Mouse (Mus musculus): Measurements from ENCODE around the gene Hoxd12. TPM values are rescaled to one million over a fixed set of nuclear protein-coding genes. Genes with fewer than 3 reads are reported as not detected.

Hoxd12 gene
- polyA plus RNA-seq, 1 experiment from 2014 or later: not detected

DNA sequence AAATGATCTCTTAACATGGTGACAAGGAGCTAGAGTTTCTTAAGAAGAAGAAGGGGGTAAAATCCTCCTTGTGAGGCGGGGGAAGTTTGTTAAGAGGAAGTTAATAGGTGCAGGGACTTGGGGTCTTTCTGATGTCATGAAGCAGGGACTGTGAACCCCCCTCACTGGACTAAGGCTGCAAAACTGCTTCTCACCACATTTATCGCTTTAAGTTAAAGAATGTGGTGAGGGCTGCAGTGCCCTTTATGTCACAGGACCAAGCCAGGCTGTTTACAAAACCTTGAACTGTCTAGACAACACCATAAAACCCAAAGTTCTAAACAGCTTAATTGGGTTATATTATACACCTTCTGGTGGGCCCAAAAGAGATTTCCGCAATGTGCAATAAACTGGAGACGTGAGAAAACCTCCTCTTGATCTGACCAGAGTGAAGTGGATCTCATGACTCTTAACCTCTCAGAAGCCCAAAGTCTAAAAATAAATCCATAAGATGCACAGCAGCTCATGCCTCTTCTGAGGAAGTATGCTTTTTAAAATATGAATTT lies 10.3 kb downstream of the Hoxd12 start:
- Histone ChIP-seq H3K27me3 (replicated peaks; ENCODE audit: control insufficient read depth, insufficient read depth, low read length) (peaks cover 76% of the 10 kb centered on the region), H3K9ac (ENCODE audit: low read depth, low read length) (no peak overlapping the region), H3K36me3 (ENCODE audit: control insufficient read depth, insufficient read depth, low read length) (no peaks in the 10 kb centered on the region), H3K9me3 (ENCODE audit: control insufficient read depth, low read length) (no peaks in the 10 kb centered on the region; the same call in 1 of the 2 replicates), H3K4me2 (ENCODE audit: low read length) (no peak overlapping the region), H3K4me1 (ENCODE audit: control insufficient read depth, insufficient read depth, low read depth, low read length) (peaks cover 12% of the 10 kb centered on the region; the same call in 1 of the 2 replicates), H3K27ac (ENCODE audit: low read depth, low read length) (no peak overlapping the region), H3K4me3 (ENCODE audit: low read length) (no peak overlapping the region)
- WGBS: 13% methylated on average over 4 of the region's 4 CpGs
- no peak for ATAC-seq

- no peak for ATAC-seq
- Histone ChIP-seq H3K4me3 (ENCODE audit: low read length) (no peak overlapping the region), H3K27ac (ENCODE audit: low read depth, low read length) (no peak overlapping the region), H3K36me3 (ENCODE audit: control insufficient read depth, insufficient read depth, low read length) (no peaks in the 10 kb centered on the region), H3K9me3 (ENCODE audit: control insufficient read depth, low read length) (peaks cover 2% of the 10 kb centered on the region; the same call in 1 of the 2 replicates), H3K27me3 (replicated peaks; ENCODE audit: control insufficient read depth, insufficient read depth, low read length) (peaks cover 68% of the 10 kb centered on the region), H3K4me1 (ENCODE audit: control insufficient read depth, insufficient read depth, low read depth, low read length) (peaks cover 12% of the 10 kb centered on the region; the same call in 1 of the 2 replicates), H3K9ac (ENCODE audit: low read depth, low read length) (no peak overlapping the region), H3K4me2 (ENCODE audit: low read length) (no peak overlapping the region)
- 5% methylated on average over 17 of the region's 17 CpGs for WGBS
Measured at GRCm38 (mm10) chr2:74686301-74686987, 11.6 kb downstream of the Hoxd12 start.

DNA sequence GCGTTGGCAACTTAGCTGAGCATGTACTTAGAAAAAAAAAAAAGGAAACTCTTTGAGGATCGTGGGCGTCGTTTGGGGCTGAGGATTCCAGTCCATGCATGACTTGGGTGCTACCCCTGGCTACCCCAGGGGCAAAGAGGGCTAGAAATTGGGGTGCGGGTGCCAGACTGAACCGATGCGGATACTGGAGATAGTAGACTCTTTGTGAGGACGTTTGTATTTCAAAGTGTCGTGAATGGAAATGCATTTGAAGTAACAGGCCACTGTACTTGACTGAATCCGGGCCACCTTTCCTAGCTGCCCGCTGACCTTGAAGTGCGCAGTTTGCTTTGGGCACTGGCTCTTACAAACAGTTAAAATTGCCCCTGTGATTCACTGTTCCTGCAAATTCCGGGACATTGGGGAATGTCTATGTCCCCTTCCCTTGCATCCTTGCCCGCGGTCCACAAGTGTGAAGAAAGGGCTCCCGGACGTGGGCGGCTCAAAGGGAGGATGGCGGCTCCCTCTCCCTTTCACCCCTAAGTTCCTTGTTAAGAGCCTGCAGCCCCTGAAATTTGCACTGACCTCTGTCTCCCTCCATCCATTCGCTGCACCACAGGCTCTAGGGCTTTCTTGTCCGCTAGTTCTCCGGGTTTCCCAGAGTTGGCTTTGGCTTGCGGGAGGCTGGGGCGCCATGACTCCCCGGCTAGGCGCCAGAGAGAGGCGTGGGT lies 12.3 kb downstream of the Hoxd12 start:
- H3K36me3 ChIP-seq (ENCODE audit: control insufficient read depth, insufficient read depth, low read length): no peaks in the 10 kb centered on the region
- H3K4me3 ChIP-seq (ENCODE audit: low read length): no peak overlapping the region
- H3K4me2 ChIP-seq (ENCODE audit: low read length): no peak overlapping the region
- H3K27ac ChIP-seq (ENCODE audit: low read depth, low read length): no peak overlapping the region
- H3K9me3 ChIP-seq (ENCODE audit: control insufficient read depth, low read length): peaks cover 3% of the 10 kb centered on the region; the same call in 1 of the 2 replicates
- H3K4me1 ChIP-seq (ENCODE audit: control insufficient read depth, insufficient read depth, low read depth, low read length): peaks cover 8% of the 10 kb centered on the region; the same call in 1 of the 2 replicates
- 2% methylated on average over 26 of the region's 27 CpGs for whole genome bisulfite sequencing
- no peak for ATAC-seq
- H3K9ac ChIP-seq (ENCODE audit: low read depth, low read length): no peak overlapping the region
- peaks cover 67% of the 10 kb centered on the region for H3K27me3 ChIP-seq (replicated peaks; ENCODE audit: control insufficient read depth, insufficient read depth, low read length)

DNA sequence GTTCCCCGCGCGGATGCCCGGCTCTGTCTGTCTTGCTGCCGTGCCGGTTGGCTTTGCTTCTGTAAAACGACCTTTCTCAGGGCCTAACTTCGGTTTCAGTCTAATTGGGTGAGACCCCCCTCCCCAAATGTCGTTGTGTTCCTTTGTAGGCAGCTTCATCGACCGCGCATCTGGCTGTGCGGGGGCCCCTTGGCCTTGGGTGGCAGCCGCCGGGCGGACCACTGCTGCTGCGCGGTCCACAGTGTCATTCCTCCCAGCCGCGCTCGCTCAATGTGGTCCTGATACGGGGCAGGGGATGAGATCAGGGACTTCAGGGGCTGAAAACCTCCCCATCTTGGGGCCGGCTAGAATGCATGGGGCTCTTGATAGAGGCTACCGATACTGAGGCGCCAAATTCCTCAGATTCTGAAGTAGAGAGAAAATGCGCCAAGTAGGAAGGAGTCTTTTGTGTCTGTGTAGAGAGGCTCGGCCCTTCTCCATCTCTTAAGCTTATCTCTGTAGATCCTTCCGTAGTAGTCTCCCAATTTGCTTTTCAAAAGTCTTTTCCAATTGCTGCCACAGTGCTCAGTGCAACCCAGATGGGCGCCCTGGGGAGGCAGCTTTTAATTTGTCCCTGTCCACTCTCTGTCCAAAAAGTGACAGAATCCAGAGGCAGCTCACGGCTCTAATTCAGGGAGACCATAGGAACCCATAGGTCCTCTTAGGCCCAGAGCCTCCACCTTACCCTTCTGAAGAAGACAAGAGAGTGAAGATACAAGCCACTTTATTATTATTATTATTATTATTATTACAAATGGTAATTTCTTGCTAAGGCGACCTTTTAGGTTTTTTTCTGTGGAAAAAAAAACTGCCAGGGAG lies 13.1 kb downstream of the Hoxd12 start:
- H3K4me1 ChIP-seq (ENCODE audit: control insufficient read depth, insufficient read depth, low read depth, low read length): peaks cover under 1% of the 10 kb centered on the region; the same call in 1 of the 2 replicates
- no peaks in the 10 kb centered on the region for H3K36me3 ChIP-seq (ENCODE audit: control insufficient read depth, insufficient read depth, low read length)
- H3K27me3 ChIP-seq (replicated peaks; ENCODE audit: control insufficient read depth, insufficient read depth, low read length): peaks cover 72% of the 10 kb centered on the region
- H3K4me3 ChIP-seq (ENCODE audit: low read length): no peak overlapping the region
- 2% methylated on average over 31 of the region's 31 CpGs for WGBS
- no peak overlapping the region for H3K27ac ChIP-seq (ENCODE audit: low read depth, low read length)
- H3K4me2 ChIP-seq (ENCODE audit: low read length): no peak overlapping the region
- no peak for ATAC-seq
- no peak overlapping the region for H3K9ac ChIP-seq (ENCODE audit: low read depth, low read length)
- peaks cover 3% of the 10 kb centered on the region; the same call in 1 of the 2 replicates for H3K9me3 ChIP-seq (ENCODE audit: control insufficient read depth, low read length)

DNA sequence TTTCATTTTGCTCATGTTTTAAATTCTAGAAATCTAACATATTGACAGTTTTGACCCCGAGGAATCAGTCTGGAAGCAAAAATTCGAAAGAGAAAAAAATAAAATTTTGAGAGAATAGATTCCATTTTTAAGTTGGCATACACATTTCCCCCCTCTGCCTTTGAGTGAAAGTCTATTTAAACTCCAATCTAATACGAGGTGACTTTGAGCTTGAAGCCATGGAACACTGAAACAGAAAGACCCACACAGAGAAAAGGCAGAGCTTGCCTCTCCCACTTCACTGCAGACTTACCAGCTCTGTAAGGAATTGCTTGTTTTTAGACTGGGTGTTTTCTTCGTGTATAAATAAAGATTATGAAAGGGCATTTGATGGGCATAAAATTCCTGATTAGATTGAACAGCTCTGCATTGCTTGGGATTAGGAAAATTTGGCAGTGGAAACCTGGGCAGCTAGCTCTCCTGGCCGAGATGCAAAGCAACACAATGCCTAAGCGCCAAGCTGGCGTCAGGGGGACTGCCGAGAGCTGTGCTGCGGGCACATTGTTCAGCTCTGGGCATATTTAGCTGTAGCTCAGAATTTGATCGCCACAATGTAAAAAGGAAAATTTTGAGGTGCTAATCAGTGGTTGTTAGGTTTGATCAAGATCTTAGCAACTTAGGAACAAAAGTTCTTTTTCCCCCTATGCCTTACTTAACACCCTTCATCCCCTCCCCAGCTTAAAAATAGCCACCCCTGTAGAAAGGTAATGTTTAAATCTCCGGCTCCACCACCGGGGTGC lies 14.2 kb downstream of the Hoxd12 start:
- Histone ChIP-seq H3K4me2 (ENCODE audit: low read length) (no peak overlapping the region), H3K36me3 (ENCODE audit: control insufficient read depth, insufficient read depth, low read length) (no peaks in the 10 kb centered on the region), H3K27ac (ENCODE audit: low read depth, low read length) (no peak overlapping the region), H3K4me3 (ENCODE audit: low read length) (no peak overlapping the region), H3K27me3 (replicated peaks; ENCODE audit: control insufficient read depth, insufficient read depth, low read length) (peaks cover 74% of the 10 kb centered on the region), H3K9me3 (ENCODE audit: control insufficient read depth, low read length) (peaks cover 3% of the 10 kb centered on the region; the same call in 1 of the 2 replicates), H3K4me1 (ENCODE audit: control insufficient read depth, insufficient read depth, low read depth, low read length) (no peaks in the 10 kb centered on the region), H3K9ac (ENCODE audit: low read depth, low read length) (no peak overlapping the region)
- ATAC-seq: no peak
- 3% methylated on average over 12 of the region's 12 CpGs for WGBS

GRCm38 (mm10) chr2:74689574-74690337 lies 14.9 kb downstream of the Hoxd12 start:
- ATAC-seq: no peak
- Histone ChIP-seq H3K27me3 (replicated peaks; ENCODE audit: control insufficient read depth, insufficient read depth, low read length) (peaks cover 72% of the 10 kb centered on the region), H3K36me3 (ENCODE audit: control insufficient read depth, insufficient read depth, low read length) (no peaks in the 10 kb centered on the region), H3K4me3 (ENCODE audit: low read length) (no peak overlapping the region), H3K4me2 (ENCODE audit: low read length) (no peak overlapping the region), H3K9ac (ENCODE audit: low read depth, low read length) (no peak overlapping the region), H3K4me1 (ENCODE audit: control insufficient read depth, insufficient read depth, low read depth, low read length) (no peaks in the 10 kb centered on the region), H3K9me3 (ENCODE audit: control insufficient read depth, low read length) (peaks cover 3% of the 10 kb centered on the region; the same call in 1 of the 2 replicates), H3K27ac (ENCODE audit: low read depth, low read length) (no peak overlapping the region)
- WGBS: 3% methylated on average over 24 of the region's 24 CpGs

- no peak overlapping the region for H3K27ac ChIP-seq (ENCODE audit: low read depth, low read length)
- H3K4me3 ChIP-seq (ENCODE audit: low read length): no peak overlapping the region
- H3K4me1 ChIP-seq (ENCODE audit: control insufficient read depth, insufficient read depth, low read depth, low read length): no peaks in the 10 kb centered on the region
- peaks cover 72% of the 10 kb centered on the region for H3K27me3 ChIP-seq (replicated peaks; ENCODE audit: control insufficient read depth, insufficient read depth, low read length)
- H3K36me3 ChIP-seq (ENCODE audit: control insufficient read depth, insufficient read depth, low read length): no peaks in the 10 kb centered on the region
- H3K9me3 ChIP-seq (ENCODE audit: control insufficient read depth, low read length): peaks cover 3% of the 10 kb centered on the region; the same call in 1 of the 2 replicates
- H3K4me2 ChIP-seq (ENCODE audit: low read length): no peak overlapping the region
- no peak overlapping the region for H3K9ac ChIP-seq (ENCODE audit: low read depth, low read length)
- ATAC-seq: no peak
- WGBS: 10% methylated on average over 8 of the region's 8 CpGs
Measured at GRCm38 (mm10) chr2:74690338-74690716, 15.5 kb downstream of the Hoxd12 start.
